7 mouse cellular contexts compared by ENCODE assay signal in genomic region chr7:142576472-142577326, GRCm38 (mm10). TPM values are rescaled to one million over a fixed set of nuclear protein-coding genes. Genes with fewer than 3 reads are reported as not detected.
DNase-seq lines count a peak whose midpoint lies in the region; ATAC-seq and TF ChIP-seq lines count a peak whose summit lies in the region.

No protein-coding gene starts in this region.

- DNase-seq in heart, adult 18-20 months, result no peak
- no peak for DNase-seq in embryonic facial prominence, embryonic 10.5 days (ENCODE audit: low spot score)
- DNase-seq in liver, embryonic 14.5 days (ENCODE audit: low read depth in 3 of 3, low spot score in 3 of 3), result no peak
- DNase-seq in kidney, adult 11 months, result no peak

- TF ChIP-seq CTCF in liver, embryonic 14.5 days (IDR thresholded peaks at IDR 0.05; ENCODE audit: low read depth), result no peak

- no peak for ATAC-seq in heart, embryonic 16.5 days (replicated peaks; ENCODE audit: extremely low read depth, insufficient read depth, low FRiP score)
- no peak for ATAC-seq in embryonic facial prominence, embryonic 15.5 days (ENCODE audit: insufficient number of reproducible peaks, low FRiP score, low TSS enrichment, low read depth)
- no peak for ATAC-seq in liver, embryonic 14.5 days (ENCODE audit: insufficient read depth)
- ATAC-seq in megakaryocyte, adult 5-6 weeks (ENCODE audit: poor library complexity, severe bottlenecking), result no peak

- peak overlapping the region; percentile 58 for H3K4me3 ChIP-seq in heart, embryonic 16.5 days (ENCODE audit: low read length)
- peak overlapping the region; percentile 60 for H3K4me3 ChIP-seq in embryonic facial prominence, embryonic 10.5 days
- H3K4me3 ChIP-seq in embryonic facial prominence, embryonic 15.5 days (replicated peaks), result peak overlapping the region; percentile 48
- H3K4me3 ChIP-seq in liver, embryonic 14.5 days (ENCODE audit: insufficient read depth in 1 of 2, low read depth in 2 of 2, low read length in 2 of 2), result peak overlapping the region; percentile 39 to 60

- no peak for TF ChIP-seq EP300 in liver, embryonic 14.5 days (IDR thresholded peaks at IDR 0.05; ENCODE audit: low read depth)

- H3K36me3 ChIP-seq in heart, embryonic 16.5 days (ENCODE audit: control insufficient read depth, insufficient read depth), result no peaks in the 10 kb centered on the region
- H3K36me3 ChIP-seq in embryonic facial prominence, embryonic 10.5 days (replicated peaks), result peaks cover 11% of the 10 kb centered on the region; the same call in 1 of the 2 replicates
- no peaks in the 10 kb centered on the region for H3K36me3 ChIP-seq in embryonic facial prominence, embryonic 15.5 days
- no peaks in the 10 kb centered on the region for H3K36me3 ChIP-seq in liver, embryonic 14.5 days (replicated peaks; ENCODE audit: control insufficient read depth, insufficient read depth, low read depth)

- H3K9me3 ChIP-seq in heart, embryonic 16.5 days (replicated peaks; ENCODE audit: control insufficient read depth, low read length), result peaks cover 10% of the 10 kb centered on the region
- peaks cover 27% of the 10 kb centered on the region for H3K9me3 ChIP-seq in embryonic facial prominence, embryonic 10.5 days
- no peaks in the 10 kb centered on the region; the same call in 1 of the 2 replicates for H3K9me3 ChIP-seq in embryonic facial prominence, embryonic 15.5 days (replicated peaks)
- no peaks in the 10 kb centered on the region for H3K9me3 ChIP-seq in liver, embryonic 14.5 days (ENCODE audit: control insufficient read depth, low read length)

- H3K9ac ChIP-seq in heart, embryonic 16.5 days (ENCODE audit: low read length), result peak overlapping the region; percentile 80
- peak overlapping the region; percentile 41 for H3K9ac ChIP-seq in embryonic facial prominence, embryonic 15.5 days
- H3K9ac ChIP-seq in liver, embryonic 14.5 days (replicated peaks), result peak overlapping the region; percentile 59

- H3K27ac ChIP-seq in heart, embryonic 16.5 days (ENCODE audit: low read length), result peak overlapping the region; percentile 91
- peak overlapping the region; percentile 89 for H3K27ac ChIP-seq in embryonic facial prominence, embryonic 10.5 days (replicated peaks)
- H3K27ac ChIP-seq in embryonic facial prominence, embryonic 15.5 days (replicated peaks), result peak overlapping the region; percentile 92
- H3K27ac ChIP-seq in liver, embryonic 14.5 days, result peak overlapping the region; percentile 61

- no peaks in the 10 kb centered on the region for H3K27me3 ChIP-seq in heart, embryonic 16.5 days (ENCODE audit: control insufficient read depth, insufficient read depth, low read length)
- H3K27me3 ChIP-seq in embryonic facial prominence, embryonic 10.5 days (replicated peaks; ENCODE audit: low read depth, poor library complexity, severe bottlenecking), result no peaks in the 10 kb centered on the region
- no peaks in the 10 kb centered on the region for H3K27me3 ChIP-seq in embryonic facial prominence, embryonic 15.5 days
- no peaks in the 10 kb centered on the region for H3K27me3 ChIP-seq in liver, embryonic 14.5 days (ENCODE audit: control insufficient read depth, insufficient read depth, low read length)

- peak overlapping the region; percentile 59 for H3K4me2 ChIP-seq in heart, embryonic 16.5 days (ENCODE audit: low read depth, low read length)
- H3K4me2 ChIP-seq in embryonic facial prominence, embryonic 15.5 days (replicated peaks), result peak overlapping the region; percentile 47
- H3K4me2 ChIP-seq in liver, embryonic 14.5 days (ENCODE audit: low read depth), result peak overlapping the region; percentile 51; the same call in 1 of the 2 replicates

- WGBS in heart, embryonic 16.5 days, result 69% methylated on average over 25 of the region's 25 CpGs
- 85% methylated on average over 25 of the region's 25 CpGs for WGBS in embryonic facial prominence, embryonic 10.5 days
- 66% methylated on average over 25 of the region's 25 CpGs for WGBS in embryonic facial prominence, embryonic 15.5 days
- WGBS in liver, embryonic 14.5 days (ENCODE audit: insufficient replicate concordance), result 64% methylated on average over 25 of the region's 25 CpGs

- peaks cover 49% of the 10 kb centered on the region for H3K4me1 ChIP-seq in heart, embryonic 16.5 days (ENCODE audit: control insufficient read depth, insufficient read depth, low read length)
- H3K4me1 ChIP-seq in embryonic facial prominence, embryonic 10.5 days, result peaks cover 87% of the 10 kb centered on the region
- peaks cover 61% of the 10 kb centered on the region for H3K4me1 ChIP-seq in embryonic facial prominence, embryonic 15.5 days
- H3K4me1 ChIP-seq in liver, embryonic 14.5 days (replicated peaks; ENCODE audit: control insufficient read depth in 2 of 2, insufficient read depth in 2 of 2, low read length in 1 of 2), result peaks cover 0 to 13% of the 10 kb centered on the region in 2 experiments; a peak in 2 of 4 replicates

RNA-seq across cellular contexts. Expression of gene Mrpl23, which starts 44.2 kb away (rescaled TPM):
- polyA plus RNA-seq in heart, embryonic 16.5 days (2015; fragmentation: Nextera tagmentation; extraction: Ambion mirVana), result 14.2 and 20.0 TPM in 2 replicates
- 10 to 100 TPM; 12.2 to 29.0 TPM for total RNA-seq in heart, adult 18-20 months (2021)
- 18.1 and 22.4 TPM in 2 replicates for polyA plus RNA-seq in embryonic facial prominence, embryonic 10.5 days (2016; fragmentation: Nextera tagmentation; extraction: Ambion mirVana)
- polyA plus RNA-seq in embryonic facial prominence, embryonic 15.5 days (2015; fragmentation: Nextera tagmentation; extraction: Ambion mirVana), result 28.5 and 32.7 TPM in 2 replicates
- 24.4 and 45.9 TPM in 2 replicates for polyA plus RNA-seq in liver, embryonic 14.5 days (2012; rRNA removed)
- 11.1 and 14.4 TPM in 2 replicates for polyA plus RNA-seq in liver, embryonic 14.5 days (2014; fragmentation: Nextera tagmentation; extraction: Ambion mirVana)
- total RNA-seq in megakaryocyte, adult 5-6 weeks (2015), result 3.8 and 12.3 TPM in 2 replicates
- total RNA-seq in megakaryocyte, adult 5-6 weeks (2017), result 37.2 and 52.6 TPM in 2 replicates
